Mouse (Mus musculus): ENCODE measurements at regions not wholly inside any gene's neighbourhood (a gene's known extent, or its start where the extent isn't known, plus 50 kb on each side); places are given as distances from the start of the nearest gene placed in this dataset.
A peak's percentile ranks its signal among the peaks of the same experiment; 100 is the strongest.

GRCm38 (mm10) chr17:54214804-54215203 lies 84.0 kb downstream of the Slc5a7 start:
- DNase-seq: no peak

- DNase-seq: no peak
Measured at GRCm38 (mm10) chr17:54201710-54202109, 97.1 kb downstream of the Slc5a7 start.

- no peak for DNase-seq
Measured at GRCm38 (mm10) chr17:54192231-54192573, 106.6 kb downstream of the Slc5a7 start.

GRCm38 (mm10) chr17:54191526-54192230 lies 107.2 kb downstream of the Slc5a7 start:
- peak; percentile 6 to 9 for DNase-seq

GRCm38 (mm10) chr17:54188997-54189553 lies 109.8 kb downstream of the Slc5a7 start:
- no peak for DNase-seq

- no peak for DNase-seq
Measured at GRCm38 (mm10) chr17:54182073-54182472, 116.8 kb downstream of the Slc5a7 start.

- no peak for DNase-seq
Measured at GRCm38 (mm10) chr17:54180563-54180962, 118.3 kb downstream of the Slc5a7 start.

GRCm38 (mm10) chr17:54170762-54171161 lies 128.1 kb downstream of the Slc5a7 start:
- no peak for DNase-seq

- DNase-seq: peak in 1 of 2 experiments; percentile 1
Measured at GRCm38 (mm10) chr17:54168039-54168438, 130.8 kb downstream of the Slc5a7 start.

GRCm38 (mm10) chr17:54162383-54162782 lies 136.5 kb downstream of the Slc5a7 start:
- no peak for DNase-seq

GRCm38 (mm10) chr17:54158753-54159152 lies 140.1 kb downstream of the Slc5a7 start:
- peak; percentile 58 to 72 for DNase-seq

- no peak for DNase-seq
Measured at GRCm38 (mm10) chr17:54158330-54158729, 140.5 kb downstream of the Slc5a7 start.

GRCm38 (mm10) chr17:54155801-54156200 lies 143.0 kb downstream of the Slc5a7 start:
- DNase-seq: no peak

GRCm38 (mm10) chr17:54154536-54154935 lies 144.3 kb downstream of the Slc5a7 start:
- DNase-seq: no peak

Measured in adrenal gland, postnatal 36 days (tissue).